Mouse (Mus musculus) embryo, embryonic 11.5 days (tissue): ENCODE results near the gene Kdelr1.
"Not testable (repeated sequence)": the region's sequence is repeated elsewhere in the genome, so short reads cannot be mapped to it uniquely, and the experiment has no call there.

Experiments
- DNase-seq: peaks from one replicate; pipeline ENCODE4 v3.0.0-alpha.2; 2012; ENCODE audit warnings: low read depth, low spot score

Gene Kdelr1

GRCm38 (mm10) chr7:45870282-45871058 is 2.1 kb upstream of the Kdelr1 start:
- no peak for DNase-seq

- no peak for DNase-seq
Measured at GRCm38 (mm10) chr7:45873061-45873947, 732 bp downstream of the Kdelr1 start.

GRCm38 (mm10) chr7:45876895-45877294 is 4.3 kb downstream of the Kdelr1 start:
- no peak for DNase-seq

DNA sequence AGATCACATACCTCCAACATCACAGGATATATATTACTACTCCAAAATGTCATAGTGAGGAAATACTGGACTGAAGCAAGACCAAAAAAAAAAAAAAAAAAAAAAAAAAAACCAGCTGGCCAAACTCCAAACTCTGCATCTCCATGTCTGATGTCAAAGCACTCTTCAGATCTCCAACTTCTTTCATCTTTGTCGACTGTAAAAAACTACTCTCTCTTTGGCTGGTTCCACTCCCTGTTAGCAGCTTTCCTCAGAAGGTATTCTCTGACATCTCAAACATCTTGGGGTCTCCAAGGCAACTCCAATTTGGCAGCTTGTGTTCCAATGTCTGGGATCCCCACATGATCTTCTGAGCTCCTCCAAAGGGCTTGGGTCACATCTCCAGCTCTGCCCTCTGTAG is 5.7 kb downstream of the Kdelr1 start, which contains the start of gene Grin2d:
TSS of gene Grin2d (minus strand) at position 101 of the 400 bp plus-strand sequence.
- DNase-seq = not testable (repeated sequence)

GRCm38 (mm10) chr7:45880531-45880930 is 8.0 kb downstream of the Kdelr1 start:
- no peak for DNase-seq

- no peak for DNase-seq
Measured at GRCm38 (mm10) chr7:45881011-45881410, 8.4 kb downstream of the Kdelr1 start.

GRCm38 (mm10) chr7:45887246-45887645 is 14.7 kb downstream of the Kdelr1 start:
- no peak for DNase-seq

GRCm38 (mm10) chr7:45892651-45893050 is 20.1 kb downstream of the Kdelr1 start:
- no peak for DNase-seq

DNA sequence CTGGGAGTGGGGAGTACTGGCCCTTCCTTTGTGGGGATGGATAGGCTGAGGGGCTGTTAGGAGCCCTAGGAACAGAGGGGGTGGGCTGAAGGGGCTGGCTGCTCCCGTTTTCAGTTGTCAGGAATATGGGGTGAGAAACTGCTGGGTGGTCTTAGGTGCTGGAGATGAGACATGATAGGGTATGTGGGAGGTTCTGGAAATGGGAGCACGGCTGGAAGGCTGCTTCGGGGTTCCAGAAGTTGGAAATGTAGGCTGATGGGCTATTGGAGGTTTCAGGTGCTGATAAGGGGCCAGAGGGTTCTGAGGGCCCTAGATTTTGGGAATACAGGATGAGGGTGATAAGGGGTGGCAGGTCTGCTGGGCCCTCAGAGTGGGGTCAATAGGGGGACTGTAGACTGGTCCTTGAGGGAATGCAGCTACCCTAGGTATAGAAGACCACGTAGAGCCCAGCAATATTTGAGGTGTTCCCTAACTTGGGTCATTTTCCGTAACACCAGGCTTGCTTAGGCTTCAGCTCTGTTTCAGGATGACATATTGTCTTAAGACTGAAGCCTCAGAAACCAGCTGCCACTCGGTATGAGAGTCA is 23.5 kb downstream of the Kdelr1 start:
- DNase-seq = no peak

GRCm38 (mm10) chr7:45896517-45897257 is 24.1 kb downstream of the Kdelr1 start, which contains the start of the genes Syngr4 and Tmem143:
Gene Syngr4 (minus strand): TSS chr7:45896714.
Gene Tmem143 (plus strand): TSS chr7:45896941.
- DNase-seq = peak; percentile 97

- DNase-seq = no peak
Measured at GRCm38 (mm10) chr7:45897258-45897757, 24.7 kb downstream of the Kdelr1 start.

DNA sequence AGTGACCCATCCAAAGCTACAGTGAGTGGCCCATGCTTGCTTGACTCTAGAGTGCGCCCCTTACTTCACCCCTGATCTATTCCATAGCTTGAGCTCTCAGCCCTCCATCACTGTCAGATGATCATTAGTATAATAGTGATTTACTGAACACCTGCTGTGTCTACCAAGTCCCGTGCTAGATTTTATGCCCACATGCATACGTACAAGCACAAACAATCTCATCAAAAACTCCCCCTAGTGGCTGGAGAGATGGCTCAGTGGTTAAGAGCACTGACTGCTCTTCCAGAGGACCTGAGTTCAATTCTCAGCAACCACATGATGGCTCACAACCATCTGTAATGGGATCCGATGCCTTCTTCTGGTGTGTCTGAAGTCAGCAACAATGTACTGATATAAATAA is 25.6 kb downstream of the Kdelr1 start:
- DNase-seq = not testable (repeated sequence)

DNA sequence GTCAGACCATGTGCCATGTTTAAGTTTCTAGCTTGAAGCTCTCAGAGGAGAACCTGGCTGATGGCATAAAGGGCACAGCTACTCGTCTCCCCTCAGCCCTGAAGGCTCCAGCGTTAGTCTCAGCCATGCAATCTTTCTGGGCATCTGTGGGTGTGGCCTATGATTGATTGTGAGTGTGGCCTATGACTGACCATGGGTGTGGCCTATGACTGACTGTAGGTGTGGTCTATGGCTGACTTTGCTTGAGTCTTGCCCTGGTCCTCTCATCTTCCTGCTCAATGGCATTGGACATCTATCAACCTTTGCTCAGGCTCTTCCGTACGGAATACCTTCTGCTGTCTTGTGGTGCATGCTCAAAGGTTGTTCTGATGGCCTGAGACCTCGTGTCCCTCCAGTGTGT is 29.0 kb downstream of the Kdelr1 start:
- DNase-seq = no peak

DNA sequence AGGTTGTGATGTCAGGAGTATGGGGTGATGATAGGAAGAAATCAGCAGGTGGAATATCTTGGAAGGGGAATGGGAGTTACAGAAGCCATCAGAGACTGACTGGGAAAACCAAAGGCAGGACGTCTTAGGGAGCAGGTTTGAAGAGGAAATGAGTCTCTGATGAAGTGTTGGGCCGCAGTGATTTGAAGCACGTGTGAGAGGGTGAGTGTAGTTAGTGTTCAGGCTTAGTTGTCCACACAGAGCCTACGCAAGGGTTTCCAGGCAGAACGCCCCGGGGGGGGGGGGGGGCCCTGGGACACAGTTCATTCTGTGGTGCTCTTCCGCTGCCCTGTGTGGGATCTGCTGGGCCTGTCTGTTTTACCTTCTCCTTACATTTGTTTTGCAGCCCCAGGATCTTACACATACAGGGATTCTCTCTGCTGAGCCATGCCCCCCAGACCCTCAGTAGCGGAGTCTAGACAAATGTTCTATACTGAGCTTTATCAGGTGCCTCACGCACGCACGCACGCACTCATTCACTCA is 30.0 kb downstream of the Kdelr1 start:
- no peak for DNase-seq

DNA sequence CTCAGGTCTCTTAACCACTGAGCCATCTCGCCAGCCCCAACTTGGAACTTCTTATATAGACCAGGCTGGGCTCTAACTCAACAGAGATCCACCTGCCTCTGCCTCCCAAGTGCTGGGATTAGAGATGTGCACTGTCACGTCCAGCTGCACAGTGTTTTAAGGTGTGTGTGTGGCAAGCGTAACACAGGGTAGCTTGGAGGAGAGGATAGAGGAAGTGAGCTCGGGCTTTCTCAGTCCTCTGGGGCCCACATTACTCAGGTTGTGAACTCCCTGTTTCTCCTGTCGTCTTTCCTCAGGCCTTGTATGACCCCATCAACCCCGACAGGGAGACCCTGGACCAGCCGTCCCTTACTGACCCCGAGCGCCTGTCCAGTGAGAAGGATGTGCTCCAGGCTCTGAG is 34.0 kb downstream of the Kdelr1 start:
- DNase-seq = no peak

- DNase-seq = no peak
Measured at GRCm38 (mm10) chr7:45908384-45908783, 35.8 kb downstream of the Kdelr1 start.

DNA sequence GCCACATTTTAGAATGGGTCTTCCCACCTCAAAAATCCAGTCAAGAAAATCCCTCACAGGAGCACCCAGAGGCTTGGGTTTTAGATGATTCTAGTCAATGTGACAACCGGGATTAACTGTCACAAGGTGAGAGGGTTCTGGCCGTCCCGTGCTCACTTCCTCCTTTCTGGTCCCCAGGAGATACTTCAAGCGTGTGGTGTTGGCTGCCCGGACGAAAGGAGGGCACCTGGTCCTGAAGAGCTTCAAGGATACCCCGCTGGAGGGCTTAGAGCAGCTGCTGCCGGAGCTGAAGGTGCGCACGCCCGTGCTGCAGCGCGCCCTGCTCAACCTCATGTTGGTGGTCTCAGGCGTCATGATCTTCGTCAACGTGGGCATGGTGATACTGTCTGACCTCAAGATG is 36.6 kb downstream of the Kdelr1 start:
- DNase-seq = no peak

- DNase-seq = no peak
Measured at GRCm38 (mm10) chr7:45914067-45914466, 41.5 kb downstream of the Kdelr1 start.

GRCm38 (mm10) chr7:45915011-45915410 is 42.4 kb downstream of the Kdelr1 start:
- no peak for DNase-seq

DNA sequence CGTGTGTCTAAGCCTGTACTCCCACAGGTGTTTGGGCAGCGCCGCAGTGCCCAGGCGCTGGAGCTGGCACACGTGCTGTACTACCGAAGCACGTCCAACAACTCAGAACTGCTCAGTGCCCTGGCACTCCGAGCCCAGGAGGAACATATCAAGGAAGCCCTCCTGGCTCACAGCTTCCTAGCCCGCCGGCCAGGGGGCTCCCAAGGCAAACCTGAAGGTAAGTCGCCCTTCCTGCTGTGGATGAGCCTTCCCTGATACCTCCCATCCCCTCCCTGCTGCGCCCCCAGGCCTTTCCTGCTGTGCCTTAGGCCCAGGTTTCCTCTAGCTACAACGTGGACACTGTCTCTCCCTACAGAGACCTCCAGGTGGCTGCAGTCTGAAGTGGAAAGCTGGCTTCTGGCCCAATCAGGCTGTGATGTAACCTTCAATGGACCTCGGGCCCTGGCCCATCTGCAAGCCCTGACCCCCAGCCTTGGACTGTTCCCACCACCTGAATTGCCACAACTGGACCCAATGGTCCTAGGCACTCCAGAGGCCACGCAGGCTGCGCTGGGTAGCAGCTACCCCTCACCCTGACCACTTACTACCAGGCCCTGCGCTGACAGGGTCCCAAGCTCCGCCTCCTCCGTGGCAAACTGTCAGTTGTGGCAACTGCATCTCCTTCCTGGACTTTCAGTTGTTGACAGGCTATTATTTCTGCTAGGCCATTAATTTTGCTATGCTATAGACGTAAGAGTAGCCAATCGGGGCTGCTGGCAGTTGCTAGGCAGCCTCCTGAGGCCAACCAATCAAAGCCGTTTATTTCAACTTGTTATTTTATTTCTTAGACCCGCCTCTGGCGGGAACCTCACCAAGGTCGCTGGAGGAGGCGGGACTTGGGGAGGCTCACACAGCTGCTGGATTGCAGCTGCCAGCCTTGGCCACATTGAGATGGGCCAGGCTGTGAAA is 43.8 kb downstream of the Kdelr1 start:
- DNase-seq = peak; percentile 78
